Mouse (Mus musculus) right cerebral cortex, postnatal 25 days (tissue): ENCODE results near the gene Skint8.
"Not testable (repeated sequence)": the region's sequence is repeated elsewhere in the genome, so short reads cannot be mapped to it uniquely, and the experiment has no call there.

ENCODE experiments used
- DNase-seq: peaks from one replicate; pipeline ENCODE4 v3.0.0; 2022

The Skint8 gene

GRCm38 (mm10) chr4:111919092-111919491 is at the start of gene Skint8:
Skint8 (plus strand) TSS chr4:111919392.
- DNase-seq = no peak

- DNase-seq = no peak
These were observed 38.9 kb upstream of the Skint8 start for GRCm38 (mm10) chr4:111880112-111880875.

DNA sequence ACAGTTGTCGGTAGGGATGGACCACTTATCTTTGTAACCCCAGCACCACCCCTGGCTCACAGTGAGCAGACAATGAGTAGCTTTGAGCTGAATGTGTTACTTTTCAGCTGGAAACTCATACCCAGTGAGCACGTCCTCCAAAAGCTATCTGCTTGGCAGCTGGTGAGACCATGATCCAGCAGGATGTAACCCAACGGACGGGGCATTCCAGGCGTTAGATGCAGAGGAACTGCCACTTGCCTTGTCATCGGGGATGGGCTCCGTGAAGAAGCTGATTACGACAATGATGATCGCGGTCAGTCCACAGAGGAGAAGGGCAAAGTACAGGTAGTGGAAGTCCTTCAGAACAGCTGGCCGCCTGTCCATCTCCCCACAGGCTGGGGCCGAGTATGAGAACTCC is 35.6 kb upstream of the Skint8 start:
- no peak for DNase-seq

- peak; percentile 66 for DNase-seq
These were observed 33.2 kb upstream of the Skint8 start for GRCm38 (mm10) chr4:111886018-111886417.

DNA sequence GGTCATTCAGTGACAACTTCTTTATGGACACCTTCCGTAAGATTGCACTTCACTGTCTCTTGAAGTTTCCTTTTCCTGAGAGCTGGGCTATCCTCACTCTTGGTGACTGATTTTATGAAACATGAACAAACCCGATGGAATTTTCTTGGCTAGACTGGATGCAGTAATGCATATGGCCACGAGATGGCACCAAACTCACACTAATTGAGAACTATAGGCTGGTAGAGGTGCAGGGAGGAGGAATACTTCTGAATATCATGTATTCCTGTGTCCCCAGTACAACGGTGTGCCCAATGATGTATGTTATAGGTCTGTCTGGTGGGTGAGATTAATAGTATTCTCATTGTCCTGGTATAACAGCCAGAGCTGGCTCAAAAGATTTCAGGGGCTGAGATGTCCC is 32.6 kb upstream of the Skint8 start:
- peak; percentile 77 for DNase-seq

- no peak for DNase-seq
These were observed 27.1 kb upstream of the Skint8 start for GRCm38 (mm10) chr4:111892138-111892537.

GRCm38 (mm10) chr4:111897755-111898154 is 21.4 kb upstream of the Skint8 start:
- no peak for DNase-seq

GRCm38 (mm10) chr4:111898566-111898965 is 20.6 kb upstream of the Skint8 start:
- DNase-seq = no peak

- not testable (repeated sequence) for DNase-seq
These were observed 18.7 kb upstream of the Skint8 start for GRCm38 (mm10) chr4:111900491-111900890.

GRCm38 (mm10) chr4:111901473-111901872 is 17.7 kb upstream of the Skint8 start:
- DNase-seq = no peak

DNA sequence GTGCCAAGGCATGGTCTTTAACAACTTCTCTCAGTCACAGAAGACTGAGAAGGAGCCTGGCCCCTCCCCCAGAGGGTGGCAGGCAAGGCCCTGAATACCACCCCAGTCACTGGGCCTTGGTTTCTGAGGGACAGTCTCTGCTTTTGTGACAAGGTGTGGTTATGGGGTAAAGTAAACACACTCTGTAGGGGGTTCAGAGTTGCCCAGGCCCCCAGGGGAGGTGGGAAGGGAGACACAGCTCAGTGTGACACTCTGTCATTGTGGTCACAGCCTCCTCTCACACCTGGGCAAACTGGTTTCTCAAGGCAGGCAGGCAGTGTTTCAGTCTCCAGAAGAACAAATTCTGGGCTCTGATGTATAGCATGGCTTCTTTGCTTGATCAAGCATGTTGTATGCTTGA is 16.4 kb upstream of the Skint8 start, which contains the start of gene Slc5a9:
Gene Slc5a9, minus strand, starts transcription at position 144 of the 400 bp plus-strand sequence.
- DNase-seq = no peak

DNA sequence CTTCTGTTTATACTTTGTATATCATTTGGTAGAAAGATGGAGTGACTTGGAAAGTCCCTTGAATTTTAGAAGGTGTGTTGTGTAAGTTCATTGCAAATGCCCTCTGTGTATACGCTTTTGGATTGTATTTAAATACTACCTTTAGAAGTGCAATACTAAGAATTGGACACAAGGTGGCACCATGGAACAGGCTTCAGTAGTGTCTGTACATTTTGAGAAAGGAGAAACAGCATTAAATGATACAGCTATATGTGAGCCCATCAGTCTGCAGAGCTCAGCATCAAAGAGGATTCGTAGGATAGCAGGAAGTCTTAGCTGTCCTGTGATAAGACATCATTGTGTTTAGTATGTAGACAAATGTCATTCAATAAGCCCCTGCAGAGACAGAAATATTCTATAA is 11.3 kb upstream of the Skint8 start:
- no peak for DNase-seq

GRCm38 (mm10) chr4:111961309-111961708 is 42.1 kb downstream of the Skint8 start:
- DNase-seq = no peak

DNA sequence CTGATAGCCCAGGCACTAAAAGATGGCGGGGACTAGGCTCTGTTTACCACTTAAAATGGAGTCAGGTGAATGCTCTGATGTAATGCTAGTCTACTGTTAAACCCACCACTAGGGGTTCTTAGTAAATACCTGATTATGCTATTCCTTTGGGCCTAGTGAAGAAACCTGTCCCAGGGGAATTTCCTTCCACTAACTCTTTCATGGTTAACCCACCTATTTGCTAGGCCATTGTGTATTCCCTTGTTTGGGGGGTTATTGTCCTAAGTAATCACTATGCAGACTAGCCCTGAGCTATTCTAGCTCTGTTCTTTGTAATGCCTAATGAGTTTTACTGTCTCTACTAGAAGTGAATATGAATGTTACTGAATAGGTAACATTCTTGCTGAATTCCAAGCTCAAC is 44.0 kb downstream of the Skint8 start:
- DNase-seq = not testable (repeated sequence)

DNA sequence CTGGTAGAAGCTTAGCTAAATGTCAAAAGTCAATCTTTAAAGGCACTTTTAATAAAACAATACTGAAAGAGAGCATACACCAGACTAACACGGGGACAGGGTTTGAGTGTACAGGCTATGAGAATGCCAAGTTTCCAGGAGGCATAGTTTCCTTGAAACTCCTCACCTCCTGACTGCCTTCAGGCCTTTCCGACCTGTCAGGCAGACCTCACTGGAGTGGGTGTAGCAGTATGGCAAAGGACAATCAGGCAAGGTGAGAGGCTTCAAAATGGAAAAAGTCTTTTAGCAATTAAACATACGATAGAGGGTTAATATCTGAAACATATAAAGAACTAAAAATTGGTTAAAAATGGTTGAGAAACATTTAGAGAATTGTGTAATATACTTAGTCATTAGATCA is 44.5 kb downstream of the Skint8 start:
- DNase-seq = no peak

GRCm38 (mm10) chr4:111972623-111973022 is 53.4 kb downstream of the Skint8 start, which contains the start of gene Skint7:
Skint7 (plus strand) TSS chr4:111972923.
- no peak for DNase-seq
